In the genomic region with DNA sequence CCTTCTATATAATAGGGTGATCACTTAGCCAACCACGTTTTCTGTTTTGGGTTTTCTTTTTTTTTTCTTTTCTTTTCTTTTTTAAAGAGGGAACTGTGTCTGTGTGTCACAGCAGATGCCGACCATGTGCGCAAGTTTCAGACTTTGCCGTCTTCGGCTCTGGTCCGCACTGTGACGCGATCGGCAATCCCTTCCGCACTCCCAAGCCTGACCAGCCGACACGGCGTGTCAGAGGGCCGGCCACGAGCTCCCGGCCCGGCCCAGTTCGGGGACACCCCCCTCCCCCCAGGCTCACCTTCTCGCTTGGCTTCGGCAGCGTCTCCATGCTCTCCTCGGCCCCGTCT, we compare ENCODE assay signal across 7 mouse cellular contexts. TPM values are rescaled to one million over a fixed set of nuclear protein-coding genes. Genes with fewer than 3 reads are reported as not detected.
A peak's percentile ranks its signal among the peaks of the same experiment; 100 is the strongest.
DNase-seq lines count a peak whose midpoint lies in the region; ATAC-seq and TF ChIP-seq lines count a peak whose summit lies in the region.

No protein-coding gene starts in this region.

- H3K9ac ChIP-seq in lung, postnatal 0 days (replicated peaks; ENCODE audit: low read depth) = peak overlapping the region; percentile 69
- H3K9ac ChIP-seq in limb, embryonic 15.5 days = peak overlapping the region; percentile 52
- peak overlapping the region; percentile 64 for H3K9ac ChIP-seq in stomach, embryonic 15.5 days

- no peaks in the 10 kb centered on the region for H3K27me3 ChIP-seq in lung, postnatal 0 days (replicated peaks; ENCODE audit: insufficient read depth, low read length)
- H3K27me3 ChIP-seq in forebrain, embryonic 10.5 days (ENCODE audit: poor library complexity, severe bottlenecking) = no peaks in the 10 kb centered on the region
- H3K27me3 ChIP-seq in limb, embryonic 15.5 days = no peaks in the 10 kb centered on the region
- no peaks in the 10 kb centered on the region for H3K27me3 ChIP-seq in stomach, embryonic 15.5 days (replicated peaks)

- H3K9me3 ChIP-seq in lung, postnatal 0 days (ENCODE audit: low read length) = no peaks in the 10 kb centered on the region
- H3K9me3 ChIP-seq in forebrain, embryonic 10.5 days = no peaks in the 10 kb centered on the region
- H3K9me3 ChIP-seq in limb, embryonic 15.5 days = no peaks in the 10 kb centered on the region
- no peaks in the 10 kb centered on the region for H3K9me3 ChIP-seq in stomach, embryonic 15.5 days

- H3K4me3 ChIP-seq in lung, postnatal 0 days (ENCODE audit: low read depth, low read length) = peak overlapping the region; percentile 71
- H3K4me3 ChIP-seq in forebrain, embryonic 10.5 days = peak overlapping the region; percentile 95
- H3K4me3 ChIP-seq in limb, embryonic 15.5 days = peak overlapping the region; percentile 78
- H3K4me3 ChIP-seq in stomach, embryonic 15.5 days (replicated peaks) = peak overlapping the region; percentile 99

- H3K4me2 ChIP-seq in lung, postnatal 0 days (replicated peaks; ENCODE audit: low read depth, low read length) = peak overlapping the region; percentile 93
- H3K4me2 ChIP-seq in limb, embryonic 15.5 days = peak overlapping the region; percentile 93
- H3K4me2 ChIP-seq in stomach, embryonic 15.5 days = peak overlapping the region; percentile 94

- peak; percentile 88 for ATAC-seq in lung, postnatal 0 days
- peak; percentile 60; the same call in 1 of the 2 replicates for ATAC-seq in limb, embryonic 15.5 days (ENCODE audit: insufficient number of reproducible peaks, low FRiP score, low TSS enrichment, low read depth)
- ATAC-seq in stomach, embryonic 15.5 days (ENCODE audit: insufficient read depth, low FRiP score, low read depth) = peak; percentile 67

- H3K4me1 ChIP-seq in lung, postnatal 0 days (ENCODE audit: insufficient read depth, low read depth, low read length) = no peaks in the 10 kb centered on the region; the same call in 1 of the 2 replicates
- H3K4me1 ChIP-seq in forebrain, embryonic 10.5 days = peaks cover 20% of the 10 kb centered on the region
- peaks cover 19% of the 10 kb centered on the region; the same call in 1 of the 2 replicates for H3K4me1 ChIP-seq in limb, embryonic 15.5 days
- H3K4me1 ChIP-seq in stomach, embryonic 15.5 days = 0 out of 2 replicates have a peak, but pooled peaks cover 3% of the 10 kb centered on the region

- DNase-seq in lung, postnatal 0 days (ENCODE audit: low spot score) = no peak
- DNase-seq in lung, postnatal 36 days = no peak
- no peak for DNase-seq in forebrain, embryonic 10.5 days (ENCODE audit: extremely low spot score, low spot score)
- DNase-seq in urinary bladder, postnatal 10 days (ENCODE audit: low spot score) = no peak
- DNase-seq in yolk sac, embryonic 10.5 days (ENCODE audit: low spot score) = no peak

- under 1% methylated on average over 23 of the region's 23 CpGs for WGBS in lung, postnatal 0 days
- WGBS in forebrain, embryonic 10.5 days = under 1% methylated on average over 23 of the region's 23 CpGs
- WGBS in limb, embryonic 15.5 days = under 1% methylated on average over 23 of the region's 23 CpGs
- under 1% methylated on average over 23 of the region's 23 CpGs for WGBS in stomach, embryonic 15.5 days

- H3K36me3 ChIP-seq in lung, postnatal 0 days (ENCODE audit: insufficient read depth, low read length) = peaks cover 5% of the 10 kb centered on the region; the same call in 1 of the 2 replicates
- peaks cover 35% of the 10 kb centered on the region for H3K36me3 ChIP-seq in forebrain, embryonic 10.5 days (replicated peaks)
- peaks cover 19% of the 10 kb centered on the region for H3K36me3 ChIP-seq in limb, embryonic 15.5 days
- H3K36me3 ChIP-seq in stomach, embryonic 15.5 days = peaks cover 9% of the 10 kb centered on the region; the same call in 1 of the 2 replicates

- TF ChIP-seq CTCF in lung, postnatal 0 days (IDR thresholded peaks at IDR 0.05) = no peak

- no peak for TF ChIP-seq EP300 in lung, postnatal 0 days (IDR thresholded peaks at IDR 0.05)

- H3K27ac ChIP-seq in lung, postnatal 0 days (ENCODE audit: low read length) = peak overlapping the region; percentile 68
- H3K27ac ChIP-seq in forebrain, embryonic 10.5 days = peak overlapping the region; percentile 92
- peak overlapping the region; percentile 74 for H3K27ac ChIP-seq in limb, embryonic 15.5 days
- H3K27ac ChIP-seq in stomach, embryonic 15.5 days = peak overlapping the region; percentile 82

RNA-seq across cellular contexts. Expression of a gene that starts 0.3 kb away (rescaled TPM):
- polyA plus RNA-seq in lung, postnatal 0 days (2015; fragmentation: Nextera tagmentation; extraction: Ambion mirVana) = 8.2 and 9.0 TPM in 2 replicates
- 40.6 TPM in 2 replicates for polyA plus RNA-seq in forebrain, embryonic 10.5 days (2016; fragmentation: Nextera tagmentation; extraction: Ambion mirVana)
- polyA plus RNA-seq in limb, embryonic 15.5 days (2015; fragmentation: Nextera tagmentation; extraction: Ambion mirVana) = 17.4 and 18.3 TPM in 2 replicates
- 18.9 and 20.1 TPM in 2 replicates for polyA plus RNA-seq in stomach, embryonic 15.5 days (2015; fragmentation: Nextera tagmentation; extraction: Ambion mirVana)

RNA-seq across cellular contexts. Expression of a gene that starts 23.5 kb away (rescaled TPM):
- 21.8 and 22.8 TPM in 2 replicates for polyA plus RNA-seq in lung, postnatal 0 days (2015; fragmentation: Nextera tagmentation; extraction: Ambion mirVana)
- 32.6 and 32.8 TPM in 2 replicates for polyA plus RNA-seq in forebrain, embryonic 10.5 days (2016; fragmentation: Nextera tagmentation; extraction: Ambion mirVana)
- polyA plus RNA-seq in limb, embryonic 15.5 days (2015; fragmentation: Nextera tagmentation; extraction: Ambion mirVana) = 31.9 and 36.9 TPM in 2 replicates
- polyA plus RNA-seq in stomach, embryonic 15.5 days (2015; fragmentation: Nextera tagmentation; extraction: Ambion mirVana) = 31.4 and 33.8 TPM in 2 replicates

RNA-seq across cellular contexts. Expression of a gene that starts 49.2 kb away (rescaled TPM):
- 83.9 and 89.9 TPM in 2 replicates for polyA plus RNA-seq in lung, postnatal 0 days (2015; fragmentation: Nextera tagmentation; extraction: Ambion mirVana)
- polyA plus RNA-seq in forebrain, embryonic 10.5 days (2016; fragmentation: Nextera tagmentation; extraction: Ambion mirVana) = 110 and 113 TPM in 2 replicates
- 147 and 157 TPM in 2 replicates for polyA plus RNA-seq in limb, embryonic 15.5 days (2015; fragmentation: Nextera tagmentation; extraction: Ambion mirVana)
- polyA plus RNA-seq in stomach, embryonic 15.5 days (2015; fragmentation: Nextera tagmentation; extraction: Ambion mirVana) = 115 and 122 TPM in 2 replicates
